Mouse (Mus musculus): ENCODE data around the gene Dnm3.

Gene Dnm3

GRCm38 (mm10) chr1:162074626-162075410 lies 403.0 kb downstream of the Dnm3 start:
- no peak for DNase-seq (ENCODE audit: low spot score)

GRCm38 (mm10) chr1:162072917-162073578 lies 404.8 kb downstream of the Dnm3 start:
- no peak for DNase-seq (ENCODE audit: low spot score)

- DNase-seq (ENCODE audit: low spot score) = no peak
These were observed 424.2 kb downstream of the Dnm3 start for GRCm38 (mm10) chr1:162053608-162054007.

GRCm38 (mm10) chr1:162053186-162053585 lies 424.6 kb downstream of the Dnm3 start:
- no peak for DNase-seq (ENCODE audit: low spot score)

- no peak for DNase-seq (ENCODE audit: low spot score)
These were observed 425.1 kb downstream of the Dnm3 start for GRCm38 (mm10) chr1:162052755-162053154.

GRCm38 (mm10) chr1:162052138-162052537 lies 425.7 kb downstream of the Dnm3 start:
- no peak for DNase-seq (ENCODE audit: low spot score)

- no peak for DNase-seq (ENCODE audit: low spot score)
These were observed 426.1 kb downstream of the Dnm3 start for GRCm38 (mm10) chr1:162051710-162052109.

- DNase-seq (ENCODE audit: low spot score) = no peak
These were observed 430.2 kb downstream of the Dnm3 start for GRCm38 (mm10) chr1:162047673-162048072.

- DNase-seq (ENCODE audit: low spot score) = no peak
These were observed 433.8 kb downstream of the Dnm3 start for GRCm38 (mm10) chr1:162043788-162044717.

- no peak for DNase-seq (ENCODE audit: low spot score)
These were observed 434.6 kb downstream of the Dnm3 start for GRCm38 (mm10) chr1:162043216-162043615.

GRCm38 (mm10) chr1:162042384-162042783 lies 435.4 kb downstream of the Dnm3 start:
- DNase-seq (ENCODE audit: low spot score) = no peak

GRCm38 (mm10) chr1:162040490-162041274 lies 437.2 kb downstream of the Dnm3 start:
- DNase-seq (ENCODE audit: low spot score) = no peak

- no peak for DNase-seq (ENCODE audit: low spot score)
These were observed 438.0 kb downstream of the Dnm3 start for GRCm38 (mm10) chr1:162039808-162040207.

- no peak for DNase-seq (ENCODE audit: low spot score)
These were observed 438.7 kb downstream of the Dnm3 start for GRCm38 (mm10) chr1:162039011-162039595.

GRCm38 (mm10) chr1:162038431-162038830 lies 439.4 kb downstream of the Dnm3 start:
- DNase-seq (ENCODE audit: low spot score) = no peak

GRCm38 (mm10) chr1:162037968-162038421 lies 439.8 kb downstream of the Dnm3 start:
- DNase-seq (ENCODE audit: low spot score) = no peak

- no peak for DNase-seq (ENCODE audit: low spot score)
These were observed 440.6 kb downstream of the Dnm3 start for GRCm38 (mm10) chr1:162037185-162037765.

GRCm38 (mm10) chr1:162036461-162036835 lies 441.4 kb downstream of the Dnm3 start:
- DNase-seq (ENCODE audit: low spot score) = no peak

- DNase-seq (ENCODE audit: low spot score) = no peak
These were observed 441.9 kb downstream of the Dnm3 start for GRCm38 (mm10) chr1:162035800-162036460.

- no peak for DNase-seq (ENCODE audit: low spot score)
These were observed 454.1 kb downstream of the Dnm3 start for GRCm38 (mm10) chr1:162023681-162024270.

Measured in spleen, adult 12 weeks (tissue).